Mouse (Mus musculus): ENCODE data around the gene Tbrg1.

DNA sequence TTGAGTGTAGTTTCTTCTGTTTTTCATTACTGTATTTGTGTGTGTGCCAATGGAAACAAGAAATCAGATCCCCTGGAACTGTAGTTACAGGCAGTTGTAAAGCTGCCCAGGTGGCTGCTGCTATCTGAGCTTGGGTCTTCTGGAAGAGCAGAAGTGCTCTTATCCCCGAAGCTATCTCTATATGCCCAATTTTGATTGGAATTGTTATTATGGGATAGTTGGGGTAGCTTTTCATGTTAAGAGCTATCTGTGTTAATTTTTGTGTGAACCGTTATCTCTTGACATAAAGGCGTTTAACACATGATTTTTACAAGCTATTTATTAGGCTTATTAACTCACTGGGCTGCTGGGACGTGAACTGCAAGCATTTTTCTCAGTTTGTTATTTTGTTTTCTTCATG, 47.6 kb downstream of the Tbrg1 start:
- TF ChIP-seq TAL1 (IDR thresholded peaks at IDR 0.05; ENCODE audit: low read length) = no peak
- no peak for TF ChIP-seq POLR2A (IDR thresholded peaks at IDR 0.05; ENCODE audit: control insufficient read depth in 1 of 2, insufficient read depth in 1 of 2, low read depth in 1 of 2, low read length in 2 of 2, poor library complexity in 1 of 2)
- TF ChIP-seq CHD2 (IDR thresholded peaks at IDR 0.05; ENCODE audit: low read length) = no peak
- TF ChIP-seq UBTF (IDR thresholded peaks at IDR 0.05; ENCODE audit: borderline replicate concordance, insufficient read depth, low read depth, low read length) = no peak
- TF ChIP-seq SIN3A (IDR thresholded peaks at IDR 0.05; ENCODE audit: low read length) = 0 out of 2 replicates have a peak, but pooled peaks have one; percentile 24
- TF ChIP-seq MYB (IDR thresholded peaks at IDR 0.05; ENCODE audit: low read depth, low read length) = no peak
- TF ChIP-seq EP300 (IDR thresholded peaks at IDR 0.05; ENCODE audit: low read depth in 1 of 2, low read length in 2 of 2) = peak; percentile 61 to 62
- TF ChIP-seq MEF2A (IDR thresholded peaks at IDR 0.05; ENCODE audit: extremely low read depth, insufficient replicate concordance, low read depth, low read length, poor library complexity, severe bottlenecking) = no peak
- TF ChIP-seq GATA1 (IDR thresholded peaks at IDR 0.05; ENCODE audit: low read depth, low read length) = peak; percentile 54; the same call in 1 of the 2 replicates
- no peak for TF ChIP-seq CTCF (IDR thresholded peaks at IDR 0.05 in 2 of 3, conservative IDR thresholded peaks at IDR 0.05 in 1 of 3; ENCODE audit: control insufficient read depth in 1 of 3, insufficient read depth in 1 of 3, low read depth in 2 of 3, low read length in 3 of 3, poor library complexity in 1 of 3, severe bottlenecking in 1 of 3)
- no peak for TF ChIP-seq NELFE (IDR thresholded peaks at IDR 0.05; ENCODE audit: low read depth, low read length)
- TF ChIP-seq KAT2A (conservative IDR thresholded peaks at IDR 0.05; ENCODE audit: low read depth, low read length) = no peak
- no peak for TF ChIP-seq SMC3 (IDR thresholded peaks at IDR 0.05; ENCODE audit: low read depth, low read length)
- 0 out of 2 replicates have a peak, but pooled peaks have one; percentile 47 for TF ChIP-seq MXI1 (IDR thresholded peaks at IDR 0.05; ENCODE audit: low read depth, low read length)
